Mouse (Mus musculus): ENCODE measurements around the gene Ndufb10.
A peak's percentile ranks its signal among the peaks of the same experiment; 100 is the strongest.

Ndufb10 gene

GRCm38 (mm10) chr17:24724184-24724583 lies at the start of gene Ndufb10:
Ndufb10 (minus strand) TSS chr17:24724478.
- peak; percentile 99 for DNase-seq

- no peak for DNase-seq
Measured at GRCm38 (mm10) chr17:24773241-24773640, 49.0 kb upstream of the Ndufb10 start.

DNA sequence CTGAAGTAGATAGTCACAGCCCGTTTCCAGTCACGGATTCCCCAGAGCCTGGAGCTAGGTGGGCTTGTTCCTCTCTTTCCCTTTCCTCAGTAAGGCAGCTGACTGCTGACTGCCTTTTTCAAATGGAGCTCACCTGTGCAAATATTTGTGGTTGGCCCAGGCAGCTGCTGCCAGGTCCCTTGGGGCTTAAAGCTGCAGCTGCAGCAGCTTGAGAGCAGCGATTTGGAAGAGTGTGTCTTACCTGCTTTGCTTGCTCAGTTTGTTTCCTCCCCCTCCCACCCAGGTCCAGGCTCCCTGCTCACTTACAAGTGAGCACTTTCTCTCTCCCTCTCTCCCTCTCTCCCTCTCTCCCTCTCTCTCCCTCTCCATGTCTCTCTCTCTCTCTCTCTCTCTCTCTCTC lies 44.9 kb upstream of the Ndufb10 start:
- no peak for DNase-seq

DNA sequence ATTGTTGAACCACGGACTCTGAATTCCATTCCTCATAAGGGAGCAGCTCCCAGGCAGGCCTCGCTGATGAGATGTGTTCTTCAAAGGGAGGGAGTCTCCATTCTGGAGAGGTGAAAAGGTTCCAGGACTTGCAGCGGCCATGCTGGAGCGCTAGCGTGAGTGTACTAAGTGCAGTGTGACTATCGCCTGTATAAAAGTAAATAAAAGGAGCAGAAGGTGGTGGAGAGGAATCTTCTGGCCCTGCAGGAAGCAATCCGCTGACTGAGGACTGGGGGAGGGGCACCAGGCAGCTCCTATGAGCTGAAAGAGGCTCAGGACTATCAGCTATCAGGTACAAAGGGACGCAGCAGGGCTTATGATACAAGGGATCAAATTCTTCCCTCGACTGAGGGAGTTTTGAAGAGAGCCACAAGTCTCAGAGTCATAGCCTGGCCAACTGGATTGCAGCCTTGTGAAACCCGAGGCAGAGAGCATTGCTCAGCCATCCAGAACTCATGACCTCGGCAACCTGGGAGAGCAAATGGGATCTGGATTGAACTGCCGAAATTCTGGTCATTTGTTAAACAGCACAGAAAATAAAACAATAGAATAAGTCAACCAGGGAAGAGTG lies 42.1 kb upstream of the Ndufb10 start:
- DNase-seq: no peak

DNA sequence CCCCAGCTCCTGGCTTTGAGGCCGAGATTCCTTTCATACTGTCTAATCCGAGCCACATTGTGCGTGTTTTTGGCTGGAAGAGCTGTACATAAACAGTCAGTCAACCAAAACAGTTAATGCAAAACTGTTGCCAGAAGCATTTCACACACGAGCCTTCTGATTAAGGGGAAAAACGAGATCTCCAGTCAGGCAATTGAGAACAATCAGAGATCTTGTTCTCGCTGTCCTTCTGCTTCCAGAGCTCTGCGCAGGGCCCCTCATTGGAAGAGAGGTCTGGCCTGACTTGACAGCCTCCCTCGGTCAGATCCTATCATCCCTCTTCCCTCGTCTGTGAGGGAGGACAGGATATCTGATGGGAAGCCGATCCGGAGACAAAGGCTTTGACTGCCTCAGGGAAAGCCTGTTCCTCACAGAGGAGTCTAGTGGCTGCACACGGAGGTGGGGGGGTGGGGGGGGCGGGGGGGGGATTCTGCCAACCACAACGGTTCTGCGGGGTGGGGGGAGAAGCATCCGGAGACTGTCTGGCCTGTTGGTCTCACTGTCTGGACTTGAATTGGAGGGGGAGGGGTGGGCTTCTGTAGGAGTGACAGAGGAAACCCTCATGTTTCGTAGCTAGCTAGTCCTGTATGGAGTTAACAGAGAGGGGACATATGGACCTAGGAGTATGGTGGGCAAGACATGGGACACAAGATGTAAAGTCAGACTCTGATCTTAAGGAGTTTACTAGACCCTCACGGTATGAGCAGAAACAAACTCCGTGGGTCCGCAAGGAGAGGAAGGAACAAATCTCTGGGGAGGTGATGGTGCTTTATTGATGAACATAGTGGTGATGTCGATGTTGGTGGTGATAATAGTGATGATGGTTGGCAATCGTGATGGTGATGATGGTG lies 41.0 kb upstream of the Ndufb10 start:
- DNase-seq: no peak

- DNase-seq: no peak
Measured at GRCm38 (mm10) chr17:24761121-24761520, 36.8 kb upstream of the Ndufb10 start.

DNA sequence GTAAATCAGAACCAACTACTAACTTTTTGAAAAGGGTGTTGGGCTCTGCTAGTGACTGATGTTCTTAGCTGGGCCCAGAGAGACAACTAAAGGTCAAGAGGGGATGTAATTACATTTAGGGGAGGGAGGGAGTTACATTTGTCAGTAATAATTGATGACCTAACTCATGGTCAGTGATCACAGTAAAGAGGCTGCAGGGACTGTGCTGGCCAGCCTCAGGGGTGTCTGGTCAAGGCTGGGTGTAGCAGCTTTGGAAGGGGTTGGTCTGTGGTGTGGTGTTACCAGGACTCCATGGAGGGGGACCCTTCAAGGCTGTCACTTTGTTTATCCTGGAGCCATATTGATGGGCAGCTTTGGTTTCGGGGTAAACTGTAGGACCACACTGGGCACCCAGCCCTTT lies 33.1 kb upstream of the Ndufb10 start:
- DNase-seq: no peak

DNA sequence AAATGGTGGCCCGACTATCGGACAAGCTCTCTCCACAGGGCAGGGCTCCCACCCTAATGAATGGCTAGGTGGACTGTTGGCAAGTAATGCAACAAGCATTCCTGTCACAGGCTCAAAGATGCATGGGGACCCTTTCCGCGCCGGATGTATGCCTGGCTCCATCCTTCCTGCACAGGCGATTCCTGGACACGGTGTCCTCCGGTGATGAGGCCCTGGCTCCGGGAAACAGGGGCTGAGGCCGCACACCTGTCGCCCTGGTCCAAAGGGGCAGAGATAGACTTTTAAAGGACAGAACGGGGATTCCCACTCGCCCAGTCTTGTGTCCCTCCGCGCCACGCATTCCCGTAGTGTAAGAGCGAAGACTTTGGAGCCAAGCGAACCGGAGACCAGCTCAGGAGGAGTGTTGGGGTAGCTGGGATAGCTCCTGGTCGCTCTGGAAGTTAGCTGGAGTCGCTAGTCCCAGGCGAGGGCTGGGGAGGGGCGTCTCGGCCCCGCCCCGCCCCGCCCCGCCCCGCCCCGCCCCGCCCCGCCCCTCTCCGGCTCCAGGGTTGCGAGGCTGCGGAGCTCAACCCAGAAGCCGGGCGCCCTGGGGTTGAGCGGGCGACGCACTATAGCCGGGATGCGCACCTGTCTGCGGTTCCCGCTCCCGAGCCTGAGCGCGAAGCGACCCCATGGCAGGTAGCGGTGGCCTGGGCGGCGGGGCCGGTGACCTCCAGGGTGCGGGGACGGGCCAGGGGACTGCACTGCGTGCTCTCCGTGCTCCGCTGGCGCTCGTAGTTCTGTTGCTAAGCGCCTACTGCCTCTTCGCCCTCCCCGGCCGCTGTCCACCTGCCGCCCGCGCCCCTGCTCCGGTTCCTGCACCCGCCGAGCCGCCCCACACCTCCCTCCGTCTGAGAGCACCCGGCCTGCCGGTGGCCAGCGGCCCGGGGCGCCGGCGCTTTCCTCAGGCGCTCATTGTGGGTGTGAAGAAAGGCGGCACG lies 28.4 kb upstream of the Ndufb10 start, which contains the start of gene Hs3st6:
Gene Hs3st6 (plus strand): TSS at position 574 of the 980 bp plus-strand sequence.
- peak in 1 of 2 experiments; percentile 15 for DNase-seq

GRCm38 (mm10) chr17:24751528-24751927 lies 27.2 kb upstream of the Ndufb10 start:
- no peak for DNase-seq

DNA sequence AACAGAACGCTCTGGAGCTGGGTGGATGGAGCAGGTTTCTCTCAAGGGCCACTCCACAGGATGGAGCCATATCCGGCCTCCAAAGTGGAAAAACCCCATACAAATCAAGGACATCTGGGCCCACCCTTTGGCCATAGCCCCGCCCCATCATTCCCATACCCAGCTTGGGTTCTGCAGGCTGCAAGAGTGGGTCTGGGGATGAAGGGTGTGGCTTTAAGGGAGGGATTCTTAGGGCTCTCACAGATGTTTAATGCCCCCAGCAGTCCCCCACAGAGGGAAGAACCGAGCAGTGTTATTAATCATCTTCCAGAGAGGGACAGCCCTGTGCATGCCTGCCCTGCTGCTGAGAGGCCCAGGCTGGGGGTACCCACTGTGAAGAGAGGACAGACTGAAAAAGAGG lies 22.7 kb upstream of the Ndufb10 start:
- no peak for DNase-seq

DNA sequence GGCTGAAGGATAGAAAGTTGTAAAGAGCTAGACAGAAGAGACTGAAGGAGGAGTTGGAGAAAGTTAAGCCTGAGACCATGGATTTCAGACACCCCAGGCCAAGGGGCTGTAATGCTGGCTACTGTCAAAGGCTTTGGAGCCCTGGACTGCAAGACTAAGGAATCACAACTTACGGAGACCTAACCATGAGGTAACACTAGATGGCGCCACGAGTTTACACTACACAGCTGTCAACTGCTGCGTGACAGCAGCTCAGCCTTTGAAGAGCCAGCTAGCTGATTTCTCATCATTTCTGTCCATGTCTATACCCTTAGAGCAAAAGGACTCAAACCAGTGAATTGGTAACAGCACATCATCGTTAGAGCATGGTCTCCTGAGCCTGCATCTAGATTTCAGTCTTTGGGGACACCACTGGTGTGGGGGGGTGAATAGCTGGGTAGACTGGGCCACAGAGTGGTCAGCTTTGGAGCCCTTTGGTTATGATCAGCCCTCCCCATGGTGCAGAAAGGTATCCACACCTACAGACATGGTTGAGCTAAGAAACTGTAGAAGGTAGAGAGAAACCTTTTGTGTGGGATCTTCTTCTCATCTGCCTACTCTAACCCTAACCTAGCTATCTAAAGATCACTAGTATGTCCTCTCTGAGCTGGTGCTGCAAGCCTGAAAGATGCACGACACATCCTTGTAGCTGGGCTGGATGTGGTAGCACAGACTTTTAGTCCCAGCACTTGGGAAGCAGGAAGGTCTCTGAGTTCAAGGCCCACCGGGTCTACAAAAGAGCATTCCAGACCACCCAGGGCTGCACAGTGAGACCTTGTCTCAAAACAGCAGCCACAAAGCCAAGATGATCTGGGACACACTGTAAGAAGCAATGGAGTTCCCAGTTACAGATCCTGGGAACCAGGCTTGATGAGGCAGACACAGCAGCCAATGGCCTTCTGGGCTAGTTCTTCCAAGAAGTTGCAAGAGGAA lies 21.5 kb upstream of the Ndufb10 start:
- DNase-seq: peak; percentile 61 to 83

DNA sequence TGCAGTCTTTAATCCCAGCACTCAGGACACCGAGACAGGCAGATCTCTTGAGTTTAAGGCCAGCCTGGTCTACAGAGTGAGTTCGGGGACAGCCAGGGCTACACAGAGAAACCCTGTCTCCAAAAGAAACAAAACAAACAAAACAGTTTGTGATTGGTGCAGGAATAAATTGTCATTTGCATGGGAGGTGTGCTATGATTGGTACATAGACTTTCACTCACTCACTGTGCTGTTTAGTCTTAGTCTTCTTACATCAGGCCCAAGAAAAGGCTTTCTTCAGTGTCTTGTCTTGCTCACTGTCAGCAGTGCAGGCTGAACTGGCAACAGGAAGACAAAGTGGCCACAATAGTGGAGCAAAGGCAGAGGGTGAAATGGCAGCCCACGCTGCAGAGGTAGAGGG lies 20.1 kb upstream of the Ndufb10 start:
- DNase-seq: no peak

DNA sequence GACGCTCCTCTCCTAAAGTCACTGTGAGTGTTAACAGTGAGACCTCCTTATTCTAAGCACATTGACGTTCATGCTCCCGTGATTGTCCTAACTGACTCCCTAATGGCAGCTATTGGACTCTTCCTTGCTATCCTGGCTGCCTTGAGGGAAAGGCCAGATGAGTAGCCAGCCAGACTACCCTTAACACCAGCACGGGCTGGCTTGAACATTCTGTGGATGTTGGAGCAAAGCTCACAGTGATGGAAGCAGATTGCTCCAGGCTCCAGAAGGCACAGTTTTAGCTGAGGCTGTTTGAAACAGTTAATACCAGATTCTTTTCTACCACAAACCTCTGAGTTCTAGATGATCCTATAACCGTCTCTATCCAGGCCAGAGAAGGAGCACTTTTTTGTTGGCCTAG lies 19.6 kb upstream of the Ndufb10 start:
- DNase-seq: no peak

DNA sequence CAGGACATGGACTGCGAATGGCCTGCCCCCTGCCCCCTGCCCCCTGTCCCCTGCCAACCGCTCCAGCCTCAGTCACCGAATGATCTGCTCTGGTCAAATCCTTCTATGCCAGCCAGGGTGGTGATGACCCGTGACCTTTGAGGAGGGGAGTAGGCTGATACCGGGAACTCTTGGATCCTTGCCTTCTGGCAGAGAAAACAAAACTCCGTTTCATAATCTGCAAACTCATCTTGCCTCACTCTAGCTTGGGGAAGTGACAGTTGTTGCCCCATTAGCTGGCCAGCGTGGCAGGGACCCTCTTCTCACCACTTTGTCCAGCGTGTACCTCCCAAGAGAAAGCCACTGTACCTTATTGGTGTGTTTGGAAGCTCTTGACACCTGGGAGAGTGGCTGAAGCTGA lies 18.0 kb upstream of the Ndufb10 start:
- DNase-seq: no peak

DNA sequence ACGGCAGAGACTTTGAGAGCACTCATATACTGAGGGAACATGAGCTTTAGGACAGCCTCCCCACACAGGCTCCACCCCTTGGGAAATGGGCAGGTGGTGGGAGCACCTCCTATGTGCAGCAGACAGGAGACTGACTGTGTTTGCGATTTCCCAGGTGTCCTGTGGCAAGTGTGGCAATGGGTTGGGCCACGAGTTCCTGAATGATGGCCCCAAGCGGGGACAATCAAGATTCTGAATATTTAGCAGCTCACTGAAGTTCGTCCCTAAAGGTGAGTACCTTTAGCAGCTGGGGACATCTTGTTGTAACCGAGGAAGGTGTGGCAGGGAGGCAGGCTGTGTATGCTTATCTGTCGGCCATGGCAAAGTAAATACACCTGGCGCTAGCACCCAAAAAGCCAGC lies 15.6 kb upstream of the Ndufb10 start:
- no peak for DNase-seq

DNA sequence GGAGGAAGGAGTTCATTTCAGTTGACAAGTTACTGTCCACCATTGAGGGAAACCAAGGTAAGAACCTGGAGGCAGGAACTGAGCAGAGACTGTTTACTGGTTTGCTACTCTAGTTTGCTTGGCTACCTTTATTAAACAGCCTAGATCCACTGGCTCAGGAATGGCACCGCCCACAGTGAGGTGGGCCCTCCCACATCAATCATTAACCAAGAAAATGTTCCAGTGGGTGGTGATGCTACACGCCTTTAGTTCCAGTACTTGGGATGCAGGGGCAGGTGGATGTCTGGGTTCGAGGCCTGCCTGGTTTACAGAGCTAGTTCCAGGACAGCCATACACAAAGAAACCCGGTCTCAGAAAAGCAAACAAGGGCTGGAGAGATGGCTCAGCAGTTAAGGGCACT lies 14.0 kb upstream of the Ndufb10 start:
- DNase-seq: no peak

DNA sequence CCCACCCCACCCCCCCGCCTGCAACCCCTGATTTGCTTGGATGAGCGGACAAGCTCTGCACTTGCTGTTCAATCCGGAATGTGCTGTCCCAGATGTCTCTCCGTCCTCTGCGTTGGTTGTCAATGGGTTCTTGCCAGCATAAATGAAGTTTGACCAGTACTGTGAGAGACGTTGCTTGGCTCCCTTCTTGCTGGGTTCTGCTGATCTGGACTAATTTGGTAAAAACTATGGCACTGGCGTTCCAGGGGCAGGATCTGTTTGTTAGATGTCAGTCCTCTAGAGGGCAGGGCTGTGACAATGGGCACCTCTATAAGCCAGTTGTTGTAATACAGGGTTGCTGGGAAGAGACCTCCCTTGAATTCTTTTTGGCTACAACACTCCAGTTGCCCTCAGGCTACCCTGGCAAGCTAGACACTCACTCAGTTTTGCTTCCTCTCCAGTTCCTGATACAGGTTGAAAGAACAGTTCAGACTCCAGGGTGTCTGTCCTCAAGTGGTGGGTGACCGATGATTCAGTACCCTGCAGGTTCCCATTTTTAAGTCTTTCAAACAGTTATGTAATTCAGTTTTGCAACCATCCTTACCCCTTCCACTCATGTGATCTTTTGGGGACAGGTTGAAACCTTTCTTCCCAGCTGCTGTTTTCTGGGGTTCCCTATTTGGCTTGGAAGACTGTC lies 13.0 kb upstream of the Ndufb10 start:
- DNase-seq: no peak

DNA sequence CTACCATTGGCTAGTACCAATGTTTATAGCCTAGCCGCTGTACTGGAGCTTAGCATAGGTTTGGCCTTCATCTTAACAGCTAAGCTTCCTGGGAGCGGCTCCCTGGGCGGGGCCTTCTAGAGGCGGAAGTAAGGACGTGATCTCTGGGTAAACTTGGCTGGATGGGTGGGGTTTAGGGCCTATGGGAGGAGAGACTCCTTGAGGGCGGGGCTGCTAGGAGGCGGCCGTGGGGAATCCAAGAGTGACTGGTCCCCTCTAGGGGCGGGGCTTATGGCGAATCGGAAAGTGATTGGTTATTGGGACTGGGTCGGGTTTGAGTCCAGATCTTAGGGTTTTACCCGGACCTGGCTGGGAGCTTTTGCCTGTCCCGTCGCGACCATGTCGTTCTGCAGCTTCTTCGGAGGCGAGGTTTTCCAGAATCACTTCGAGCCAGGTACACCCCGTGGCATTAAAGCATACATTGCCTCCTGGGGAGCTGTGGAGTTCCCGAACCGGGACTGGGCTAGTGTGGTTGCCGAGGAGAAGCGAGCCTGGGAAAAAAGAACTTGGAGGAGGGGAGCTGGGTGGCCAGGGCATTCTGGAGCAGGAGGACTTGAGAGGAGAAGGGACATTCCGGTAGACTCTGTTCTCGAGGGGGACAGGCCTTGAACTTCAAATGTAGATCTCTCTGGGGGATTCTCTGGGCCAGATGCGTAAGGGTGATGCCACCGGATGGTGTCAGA lies 12.2 kb upstream of the Ndufb10 start, which contains the start of gene Msrb1:
Gene Msrb1 (plus strand): TSS at position 313 of the 722 bp plus-strand sequence.
- DNase-seq: peak; percentile 89 to 94

GRCm38 (mm10) chr17:24735446-24735845 lies 11.2 kb upstream of the Ndufb10 start:
- no peak for DNase-seq

- no peak for DNase-seq
Measured at GRCm38 (mm10) chr17:24734513-24734912, 10.2 kb upstream of the Ndufb10 start.
